Mouse (Mus musculus): Measurements from ENCODE around the gene Tfpi.
"Not testable (repeated sequence)": the region's sequence is repeated elsewhere in the genome, so short reads cannot be mapped to it uniquely, and the experiment has no call there.

Gene Tfpi

DNA sequence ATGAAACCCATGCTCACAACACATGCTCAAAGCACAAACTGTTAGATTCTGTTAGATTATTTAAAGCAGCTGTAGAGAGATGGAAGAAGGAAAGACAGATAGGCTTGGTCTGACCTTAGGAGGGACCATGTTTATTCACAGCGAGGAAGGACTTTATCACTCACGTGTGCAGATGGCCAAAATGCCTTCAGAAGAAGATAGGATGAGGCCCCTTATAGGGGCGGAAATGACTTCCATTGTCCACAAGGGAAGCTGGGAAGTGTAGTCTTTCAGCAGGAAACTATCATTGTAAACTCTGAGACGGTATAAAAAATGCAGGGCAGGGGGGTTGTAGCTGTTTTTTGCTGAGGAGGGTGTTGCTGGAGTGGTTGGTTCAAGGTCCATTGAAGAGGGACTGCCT lies at the start of gene Tfpi:
Tfpi (minus strand) TSS at position 199 of the 400 bp plus-strand sequence.
- DNase-seq = no peak

DNA sequence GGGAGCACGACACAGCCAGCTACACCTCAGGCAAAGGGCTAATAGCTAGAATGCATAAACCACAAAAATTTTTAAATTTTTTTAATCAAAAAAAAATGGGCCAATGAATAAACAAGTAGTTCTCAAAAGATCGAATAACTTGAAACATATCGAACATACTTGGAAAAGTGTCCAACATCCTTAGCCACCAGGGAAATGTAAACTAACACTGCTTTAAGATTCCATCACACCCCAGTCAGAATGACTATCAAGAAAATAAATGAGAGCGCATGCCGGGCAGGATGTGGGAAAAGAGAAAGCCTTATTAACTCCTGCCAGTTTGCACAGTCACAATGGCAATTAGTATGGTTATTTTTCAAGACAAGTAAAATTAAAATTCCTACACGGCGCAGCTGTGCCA lies 49.6 kb upstream of the Tfpi start:
- no peak for DNase-seq

DNA sequence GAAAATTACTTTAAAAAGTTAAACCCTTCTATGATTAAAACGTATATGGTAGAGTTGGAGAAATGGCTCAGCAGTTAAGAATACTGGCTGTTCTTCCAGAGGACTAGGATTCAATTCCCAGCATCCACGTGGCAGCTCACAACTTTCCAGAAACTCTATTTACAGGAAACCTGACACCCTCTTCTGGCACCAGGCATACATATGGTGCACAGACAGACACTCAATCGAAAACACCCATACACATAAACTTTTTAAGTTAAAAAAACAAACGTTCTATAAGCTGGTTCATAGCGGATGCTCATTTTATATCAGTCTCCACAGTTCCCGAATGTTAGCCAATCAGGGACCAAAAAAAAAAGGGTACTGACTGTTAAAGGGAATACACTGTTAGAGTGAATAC lies 49.2 kb upstream of the Tfpi start:
- DNase-seq = no peak

DNA sequence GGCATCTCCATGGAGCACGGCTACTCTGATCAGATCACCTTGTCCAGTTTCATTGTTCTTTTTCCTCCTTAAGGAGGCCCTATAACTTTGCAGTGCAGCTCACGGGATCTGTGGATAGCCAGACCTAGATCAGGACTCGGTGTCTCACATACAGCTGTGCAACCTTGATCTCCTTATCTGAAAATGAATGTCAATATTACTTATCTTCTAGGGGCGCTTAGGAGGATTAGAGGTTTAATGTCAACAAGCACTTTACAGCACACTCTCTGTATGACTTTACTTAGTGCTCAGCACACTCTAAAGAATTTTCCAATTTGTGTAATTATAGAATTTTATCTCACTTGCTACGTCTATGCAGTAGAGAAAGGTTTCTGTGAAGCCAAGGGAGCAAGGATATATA lies 48.5 kb upstream of the Tfpi start:
- DNase-seq = no peak

DNA sequence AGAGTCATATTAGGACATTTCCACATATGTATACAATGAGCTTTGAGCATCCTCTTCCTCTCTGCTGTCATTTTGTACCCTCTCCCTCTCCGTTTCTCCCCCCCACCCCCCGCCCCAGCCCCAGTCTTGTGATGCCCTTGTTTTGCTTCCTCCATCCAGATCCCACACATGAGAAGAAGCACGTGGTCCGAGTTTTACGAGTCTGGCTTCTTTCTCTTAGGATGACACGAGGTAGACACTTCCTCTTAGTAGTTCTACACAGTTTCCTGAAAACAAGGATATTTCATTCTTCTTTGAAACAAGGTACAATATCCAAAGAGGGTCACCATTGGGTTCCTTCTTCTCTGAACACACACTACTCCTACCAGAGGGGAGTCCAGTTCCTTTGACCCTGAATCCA lies 47.4 kb upstream of the Tfpi start:
- no peak for DNase-seq

DNA sequence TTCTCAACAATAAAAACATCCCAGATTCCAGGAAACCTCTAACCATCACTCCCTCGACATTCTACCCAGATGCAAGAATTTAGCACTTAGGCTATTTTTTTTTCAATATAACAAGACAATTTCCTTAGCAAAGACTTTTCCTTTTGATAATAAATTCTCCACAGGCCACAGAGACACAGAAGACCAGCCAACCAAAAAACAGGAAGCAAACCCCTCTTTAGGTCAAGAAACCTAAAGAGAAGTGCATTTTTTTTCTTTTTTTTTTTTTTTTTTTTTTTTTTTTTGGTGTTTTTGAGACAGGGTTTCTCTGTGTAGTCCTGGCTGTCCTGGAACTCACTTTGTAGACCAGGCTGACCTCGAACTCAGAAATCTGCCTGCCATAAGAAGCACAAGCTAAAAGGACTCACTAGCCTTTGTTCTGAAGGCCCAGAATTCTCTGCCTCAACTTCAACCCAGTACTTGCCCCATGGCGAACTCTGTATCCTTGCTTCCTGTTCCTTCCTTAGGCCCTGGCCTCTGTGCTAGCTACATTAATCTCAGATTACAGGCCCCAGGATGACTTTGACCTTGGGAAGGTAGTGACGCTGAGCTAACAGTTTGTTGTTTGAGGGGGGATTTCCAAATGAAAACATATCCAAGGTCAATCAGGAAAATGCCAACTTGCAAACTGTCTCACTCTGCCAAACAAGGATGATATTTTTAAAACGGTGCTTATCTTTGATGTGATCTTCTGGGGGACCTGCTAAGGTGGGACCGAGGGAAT lies 46.7 kb upstream of the Tfpi start:
- no peak for DNase-seq

DNA sequence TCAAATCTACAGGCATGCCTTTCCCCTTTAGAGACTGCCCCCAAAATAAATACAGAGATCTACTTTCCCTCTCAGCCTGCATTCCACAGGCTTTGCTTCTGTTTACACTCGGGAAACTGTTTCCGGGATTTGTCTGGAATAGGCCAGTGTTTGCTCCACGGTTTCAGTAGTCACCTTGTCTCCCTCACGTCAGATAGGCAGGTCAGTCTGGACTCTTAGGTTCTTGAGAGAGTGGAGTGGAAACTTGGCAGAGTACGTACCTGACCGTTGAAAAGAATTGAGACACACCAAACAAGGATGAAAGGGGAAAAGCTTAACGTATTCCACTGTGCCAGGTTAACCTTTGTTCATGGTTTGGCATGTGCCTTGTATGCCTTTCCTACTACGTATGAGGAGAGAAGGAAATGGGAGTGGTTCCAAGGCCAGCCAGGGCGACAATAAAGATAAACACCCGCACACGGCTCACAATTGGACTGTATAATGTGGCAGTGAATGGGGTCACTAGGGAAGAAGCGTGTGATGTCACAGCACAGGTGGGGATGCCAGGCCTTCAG lies 43.0 kb upstream of the Tfpi start:
- no peak for DNase-seq

DNA sequence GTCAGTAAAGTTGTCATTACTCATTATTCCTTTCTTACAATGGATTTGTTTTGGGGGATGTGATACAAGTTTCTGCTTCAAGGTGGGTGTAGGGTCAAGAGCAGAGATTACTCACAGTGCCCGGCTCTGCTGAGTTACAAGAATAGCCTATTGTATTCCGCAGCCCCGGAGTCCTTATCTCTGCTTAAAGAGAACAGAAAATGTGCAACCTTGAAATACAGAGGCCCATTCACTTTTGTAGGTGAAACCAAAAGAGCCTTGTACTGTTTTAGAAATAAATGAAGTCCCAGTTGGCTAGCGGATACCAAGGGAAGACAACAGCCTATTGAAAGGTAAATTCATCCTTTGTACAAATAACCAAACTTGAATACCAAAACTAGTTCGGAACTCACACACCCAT lies 42.2 kb upstream of the Tfpi start:
- DNase-seq = no peak

DNA sequence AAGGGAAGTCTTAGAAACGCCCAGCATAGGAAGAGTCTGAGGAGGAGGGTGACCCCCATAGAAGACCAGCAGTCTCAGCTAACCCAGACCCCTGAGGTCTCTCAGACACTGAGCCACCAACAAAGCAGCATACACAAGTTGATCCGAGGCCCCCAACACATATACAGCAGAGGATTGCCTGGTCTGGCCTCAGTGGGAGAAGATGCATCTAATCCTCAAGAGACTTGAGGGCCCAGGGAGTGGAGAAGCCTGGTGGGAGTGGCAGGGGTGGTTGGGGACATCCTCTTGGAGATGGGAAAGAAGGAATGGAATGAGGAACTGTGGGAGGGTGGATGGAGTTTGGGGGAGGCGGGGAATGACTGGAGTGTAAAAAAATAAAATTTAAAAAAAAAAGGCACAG lies 36.7 kb upstream of the Tfpi start:
- no peak for DNase-seq

DNA sequence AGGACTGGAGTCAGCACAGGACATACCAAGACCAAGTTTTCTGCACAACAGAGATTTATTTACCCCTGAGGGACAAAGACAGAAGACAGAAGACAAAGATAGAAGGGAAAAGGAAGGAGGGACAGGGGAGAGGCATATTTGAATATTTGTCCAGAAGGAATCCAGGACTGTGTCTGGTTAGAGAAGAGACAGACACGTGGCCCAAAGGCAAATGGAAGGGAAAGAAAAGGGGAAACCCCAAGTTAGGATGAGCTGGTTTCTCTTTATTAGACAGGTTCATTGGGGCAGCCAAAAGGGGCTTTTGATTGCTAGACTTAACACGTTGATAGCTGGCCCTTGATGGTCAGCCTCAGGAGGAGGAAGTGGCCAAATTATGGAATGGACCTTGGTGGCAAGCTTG lies 34.9 kb upstream of the Tfpi start:
- DNase-seq = no peak

DNA sequence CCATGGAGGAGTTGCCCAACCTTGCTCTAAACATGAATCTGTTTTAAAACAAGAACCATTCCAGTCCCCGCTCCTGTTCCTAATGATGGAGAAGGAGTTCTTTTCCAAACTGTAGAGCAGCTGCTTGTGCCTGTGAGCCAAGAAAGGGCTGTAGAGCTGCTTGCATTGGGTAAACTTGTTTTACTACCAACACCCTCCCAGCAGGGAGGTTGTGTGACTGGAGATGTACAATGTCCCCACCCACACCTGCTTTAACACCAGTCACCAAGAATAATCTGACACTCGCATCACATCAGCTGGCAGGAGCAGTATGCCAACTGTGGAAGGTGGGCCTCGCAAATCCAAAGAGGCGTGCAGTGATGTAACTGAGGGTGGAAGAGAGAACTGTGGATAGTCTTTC lies 34.5 kb upstream of the Tfpi start:
- DNase-seq = peak; percentile 34

DNA sequence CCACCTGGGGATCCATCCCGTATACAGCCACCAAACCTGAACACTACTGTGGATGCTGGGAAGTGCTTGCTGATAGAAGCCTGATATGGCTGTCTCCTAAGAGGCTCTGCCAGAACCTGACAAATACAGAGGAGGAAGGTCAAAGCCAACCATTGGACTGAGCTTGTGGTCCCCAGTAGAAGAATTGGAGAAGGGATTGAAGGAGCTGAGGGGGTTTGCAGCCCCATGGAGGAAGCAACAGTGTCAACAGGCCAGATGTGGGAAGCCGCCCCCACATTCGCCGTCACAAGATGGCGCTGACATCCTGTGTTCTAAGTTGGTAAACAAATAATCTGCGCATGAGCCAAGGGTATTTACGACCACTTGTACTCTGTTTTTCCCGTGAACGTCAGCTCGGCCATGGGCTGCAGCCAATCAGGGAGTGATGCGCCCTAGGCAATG lies 28.4 kb upstream of the Tfpi start:
- DNase-seq = not testable (repeated sequence)

DNA sequence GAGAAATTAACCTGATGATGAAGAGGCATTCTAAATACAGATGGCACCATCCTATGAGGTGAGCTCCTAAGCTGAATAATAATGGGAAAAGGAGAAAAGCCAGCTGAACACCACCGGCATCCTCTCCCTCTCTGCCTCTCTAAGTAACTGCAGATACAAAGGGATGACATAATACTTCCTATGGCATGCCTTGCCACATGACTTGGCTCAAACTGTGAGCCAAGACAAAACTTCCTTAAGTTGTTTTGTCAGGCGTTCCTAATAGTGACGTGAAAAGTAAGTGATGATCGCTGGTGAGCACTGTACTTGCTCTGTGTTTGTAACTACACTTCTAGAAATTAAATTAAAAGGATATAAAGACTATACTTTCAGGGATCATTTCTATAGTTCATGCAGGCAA lies 27.7 kb upstream of the Tfpi start:
- no peak for DNase-seq

DNA sequence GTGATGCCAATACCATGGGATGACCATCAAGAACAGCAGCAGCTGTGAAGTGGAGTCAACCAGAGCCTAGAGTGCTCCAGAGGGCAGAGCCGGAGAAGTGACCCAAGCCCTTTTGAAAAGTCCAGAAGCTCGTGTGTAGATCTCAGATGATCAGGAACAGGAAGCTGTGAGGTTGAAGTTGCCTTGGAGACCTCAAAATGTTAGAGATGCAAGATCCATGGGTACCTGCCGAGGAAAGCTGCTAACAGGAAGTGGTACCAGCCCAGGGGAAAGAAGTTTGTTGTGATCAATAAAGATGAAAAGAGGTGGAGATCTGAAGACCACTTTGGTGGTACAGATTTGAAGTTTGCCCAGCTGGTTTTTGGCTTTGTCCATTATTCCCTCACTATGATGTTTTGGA lies 22.3 kb upstream of the Tfpi start:
- DNase-seq = no peak

DNA sequence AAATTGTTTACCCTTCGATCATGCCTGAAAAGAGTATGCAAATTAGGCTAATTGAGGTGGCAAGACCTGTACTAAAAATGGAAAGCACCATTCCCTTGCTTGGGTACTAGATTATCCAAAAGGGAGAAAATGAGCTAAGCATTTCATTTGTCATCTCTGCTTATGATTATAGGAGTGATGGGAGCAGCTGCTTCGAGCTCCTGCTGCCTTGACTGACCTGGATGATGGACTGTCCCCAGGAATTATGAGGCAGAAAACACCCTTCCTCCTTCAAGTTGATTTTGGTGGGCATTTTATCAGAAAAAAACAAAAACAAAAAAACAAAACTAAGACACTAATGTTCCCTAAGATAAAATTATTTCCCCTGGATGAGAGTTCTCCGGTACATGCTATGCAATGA lies 18.5 kb upstream of the Tfpi start:
- DNase-seq = no peak

DNA sequence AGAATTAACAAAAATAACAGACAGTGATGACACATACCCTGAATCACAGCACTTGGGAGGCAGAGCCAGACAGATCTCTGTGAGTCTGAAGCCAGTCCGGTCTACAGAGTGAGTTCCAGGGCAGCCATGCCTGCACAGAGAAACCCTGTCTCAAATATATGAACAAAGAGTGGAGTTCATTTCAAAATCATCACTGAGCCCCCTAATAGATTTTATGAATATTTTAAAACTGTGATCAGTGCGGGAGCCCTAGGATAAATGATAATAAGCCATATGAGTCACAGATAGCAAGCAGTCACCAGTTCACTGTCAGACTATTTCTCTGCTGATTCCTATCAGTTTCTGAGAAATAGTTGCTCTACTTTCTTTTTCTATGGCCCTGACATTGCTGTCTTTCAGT lies 17.1 kb upstream of the Tfpi start:
- no peak for DNase-seq

DNA sequence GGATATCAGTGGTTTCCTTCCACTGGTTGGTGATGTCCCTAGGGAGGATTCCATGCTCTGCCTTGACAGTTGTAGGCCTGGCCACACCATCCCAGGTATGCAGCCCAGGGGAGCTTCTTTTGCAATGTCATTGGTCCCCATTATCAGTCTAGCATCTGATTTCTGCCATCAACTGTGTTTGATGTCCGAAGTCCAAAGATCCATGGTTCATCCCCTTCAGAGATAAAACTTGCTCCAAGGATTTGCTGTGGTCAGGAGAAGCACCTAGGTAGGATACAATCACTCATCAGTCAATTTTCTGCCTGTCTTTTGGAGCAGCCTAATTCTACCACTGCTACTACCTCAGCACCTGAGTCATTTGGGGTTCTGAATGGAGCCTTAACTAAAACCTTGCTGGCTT lies 15.1 kb upstream of the Tfpi start:
- DNase-seq = no peak

DNA sequence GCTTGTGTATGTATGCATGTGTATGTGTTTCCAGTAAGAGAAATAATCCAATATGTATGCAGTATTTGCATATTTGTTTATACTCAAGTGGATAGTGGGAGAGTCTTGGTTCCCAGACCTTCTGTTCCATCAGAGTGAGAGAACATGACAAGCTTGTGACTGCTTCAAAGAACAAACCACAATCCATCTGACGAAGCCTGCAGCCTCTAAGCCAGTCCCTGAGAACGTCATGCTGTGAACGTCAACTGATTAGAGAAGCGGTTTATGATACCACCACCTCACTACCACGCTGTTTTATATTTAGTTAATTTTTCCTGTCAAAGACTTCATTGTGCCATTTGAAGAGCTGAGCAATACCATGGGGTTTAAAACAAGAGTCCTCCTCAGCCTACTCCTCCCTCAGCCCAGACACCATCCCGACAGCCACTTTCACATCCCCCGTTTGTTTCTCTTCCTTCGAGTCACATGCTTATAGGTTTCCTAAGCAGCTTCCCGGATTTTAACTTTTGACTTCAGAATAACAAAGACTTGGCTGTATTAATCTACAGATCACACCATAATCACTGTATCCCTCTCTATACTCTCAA lies 11.2 kb upstream of the Tfpi start:
- DNase-seq = no peak

DNA sequence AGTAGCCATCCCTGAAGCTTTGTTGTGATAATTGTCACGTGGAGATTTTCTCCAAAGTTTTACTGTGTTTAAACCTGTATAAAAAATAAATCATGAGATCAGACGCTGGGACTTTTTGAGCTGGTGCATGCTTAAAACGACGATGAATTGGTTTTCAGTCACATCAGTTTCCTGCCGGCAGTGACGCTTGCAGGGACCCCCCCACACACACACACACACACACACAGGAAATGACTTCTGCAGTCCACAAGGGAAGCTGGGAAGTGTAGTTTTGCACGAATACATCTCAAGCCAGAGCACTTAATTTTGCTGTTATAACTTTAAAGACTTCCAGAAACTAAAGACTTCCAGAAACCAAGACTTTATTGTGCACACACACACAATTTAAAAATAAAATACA lies 5.3 kb upstream of the Tfpi start:
- DNase-seq = peak; percentile 39

DNA sequence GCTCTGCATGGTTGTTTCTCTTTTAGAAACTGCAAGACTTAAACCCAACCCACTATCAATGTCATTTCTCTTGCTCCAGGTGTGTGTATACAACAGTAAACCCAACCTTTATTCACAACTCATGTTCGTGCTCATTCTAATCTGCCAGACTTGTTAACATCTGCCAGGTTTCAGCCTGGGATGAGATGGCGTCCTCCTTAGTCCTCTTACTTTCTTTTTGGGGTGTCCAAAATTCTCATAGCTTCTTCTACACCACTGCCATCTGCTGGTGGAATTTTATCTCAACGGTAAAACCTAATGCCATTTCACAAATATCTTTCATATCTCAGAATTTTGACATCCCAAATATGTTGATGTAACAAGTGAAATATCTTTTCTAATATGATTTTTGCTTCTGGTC lies 2.5 kb upstream of the Tfpi start:
- no peak for DNase-seq

DNA sequence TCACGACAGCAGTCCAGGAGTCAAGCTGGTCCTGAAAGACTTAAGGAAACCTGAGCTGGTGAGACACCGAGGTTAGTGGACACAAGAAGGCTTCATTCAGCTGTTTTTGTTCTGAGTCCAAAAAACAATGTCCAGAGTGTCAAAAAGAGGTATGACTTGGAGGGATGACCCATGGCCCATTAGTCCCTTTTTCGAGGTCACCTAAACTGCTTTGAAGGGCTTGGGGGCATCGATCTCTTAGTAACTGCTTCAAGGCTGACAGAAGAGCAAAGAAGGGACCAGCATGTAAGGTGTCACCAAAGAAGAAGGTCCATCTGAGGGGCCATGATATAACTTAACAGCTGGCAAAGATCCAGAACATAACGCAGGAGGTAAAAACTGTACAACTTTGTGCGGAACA lies 1.2 kb upstream of the Tfpi start:
- DNase-seq = no peak

DNA sequence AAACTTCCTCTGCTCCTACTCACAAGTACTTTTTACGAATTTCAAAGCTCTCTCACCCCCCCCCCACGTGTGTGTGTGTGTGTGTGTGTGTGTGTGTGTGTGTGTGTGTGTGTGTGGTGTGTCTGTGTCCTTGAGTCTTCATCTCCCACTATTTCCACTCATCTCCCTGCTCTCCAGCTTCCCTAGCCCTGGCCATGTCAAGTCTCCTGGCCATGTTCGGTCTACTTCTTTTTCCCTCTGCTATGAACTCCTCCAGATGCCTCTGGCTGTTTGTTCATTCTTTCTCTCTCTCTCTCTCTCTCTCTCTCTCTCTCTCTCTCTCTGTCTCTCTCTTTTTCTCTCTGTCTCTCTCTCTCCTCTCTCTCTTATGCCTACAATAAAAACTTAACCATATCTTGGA lies 444 bp downstream of the Tfpi start:
- no peak for DNase-seq

DNA sequence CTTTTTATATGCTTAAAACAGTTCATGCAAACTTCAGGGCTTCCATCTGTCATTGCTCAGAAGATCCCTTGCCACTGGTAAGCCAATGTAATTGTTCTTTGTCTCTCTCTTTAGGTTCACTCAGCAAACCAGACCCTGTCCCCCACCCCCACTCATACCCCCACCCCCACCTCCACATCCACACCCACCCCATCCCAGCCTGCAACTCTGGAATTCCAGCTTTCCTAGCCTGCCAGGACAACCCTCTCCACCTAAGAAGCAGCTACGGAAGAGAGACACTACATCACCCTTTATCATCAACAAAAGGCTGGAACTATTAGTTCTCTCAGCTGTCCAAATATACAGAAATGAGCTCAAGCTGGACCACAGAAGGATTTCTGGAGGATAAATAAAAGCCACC lies 974 bp downstream of the Tfpi start:
- no peak for DNase-seq

DNA sequence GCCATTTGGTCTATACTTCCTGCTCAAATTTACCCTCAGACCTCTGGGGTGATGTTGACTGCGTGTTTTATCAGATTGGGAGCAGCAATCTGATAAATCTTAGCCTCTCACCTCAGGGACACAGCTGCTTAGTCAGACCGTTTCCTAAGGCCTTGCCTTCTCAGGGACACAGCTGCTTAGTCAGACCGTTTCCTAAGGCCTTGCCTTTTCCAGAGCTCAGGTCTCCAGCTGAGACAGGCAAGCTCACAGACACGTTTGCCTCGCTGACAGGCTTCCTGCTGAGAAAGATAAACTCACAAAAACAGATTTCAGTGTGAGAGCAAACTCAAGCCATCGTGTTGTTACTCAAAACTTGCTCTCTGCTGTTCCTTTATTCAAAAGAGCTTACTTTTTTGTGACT lies 1.9 kb downstream of the Tfpi start:
- DNase-seq = no peak

Data from layer of hippocampus, adult 9-11 months (tissue).